In genomic region chr11:108891871-108892380, GRCm38 (mm10) we compare ENCODE assay signal across 9 mouse cellular contexts. TPM values are rescaled to one million over a fixed set of nuclear protein-coding genes. Genes with fewer than 3 reads are reported as not detected.
A peak's percentile ranks its signal among the peaks of the same experiment; 100 is the strongest.
DNase-seq lines count a peak whose midpoint lies in the region; ATAC-seq and TF ChIP-seq lines count a peak whose summit lies in the region.
"Had no signal": no experiment of that assay in that cellular context is flagged by ENCODE, and none has a peak within 500 bp of the region (broad histone marks: within the 10 kb centered on the region; RNA-seq: fewer than 3 reads in every experiment).

No protein-coding gene starts in this region.

- no peaks in the 10 kb centered on the region for H3K4me1 ChIP-seq in liver, embryonic 11.5 days (replicated peaks; ENCODE audit: control insufficient read depth, insufficient read depth, low read length)
- peaks cover 47% of the 10 kb centered on the region for H3K4me1 ChIP-seq in limb, embryonic 14.5 days (ENCODE audit: control insufficient read depth, insufficient read depth, low read length)
- peaks cover 13% of the 10 kb centered on the region; the same call in 1 of the 2 replicates for H3K4me1 ChIP-seq in stomach, embryonic 15.5 days

- no peak for ATAC-seq in liver, embryonic 11.5 days (replicated peaks; ENCODE audit: low FRiP score)
- peak; percentile 51 for ATAC-seq in limb, embryonic 14.5 days (ENCODE audit: low FRiP score, low read depth)
- no peak for ATAC-seq in stomach, embryonic 15.5 days (ENCODE audit: insufficient read depth, low FRiP score, low read depth)

- no peak overlapping the region for H3K27ac ChIP-seq in liver, embryonic 11.5 days (ENCODE audit: low read depth, low read length)
- peak overlapping the region; percentile 94 for H3K27ac ChIP-seq in limb, embryonic 14.5 days (replicated peaks; ENCODE audit: low read depth, low read length)
- peak overlapping the region; percentile 79 for H3K27ac ChIP-seq in stomach, embryonic 15.5 days

- intact Hi-C loops in left cerebral cortex, postnatal 14 days (cut with DNase I), result no loop called here

- peaks cover 26% of the 10 kb centered on the region for H3K27me3 ChIP-seq in liver, embryonic 11.5 days (replicated peaks; ENCODE audit: control insufficient read depth, insufficient read depth, low read length)
- no peaks in the 10 kb centered on the region for H3K27me3 ChIP-seq in limb, embryonic 14.5 days (ENCODE audit: control insufficient read depth, insufficient read depth, low read length)
- no peaks in the 10 kb centered on the region for H3K27me3 ChIP-seq in stomach, embryonic 15.5 days (replicated peaks)

- no peak overlapping the region for H3K9ac ChIP-seq in liver, embryonic 11.5 days (ENCODE audit: low read depth, low read length)
- peak overlapping the region; percentile 40; the same call in 1 of the 2 replicates for H3K9ac ChIP-seq in limb, embryonic 14.5 days (ENCODE audit: low read depth, low read length, severe bottlenecking)
- no peak overlapping the region for H3K9ac ChIP-seq in stomach, embryonic 15.5 days

- DNase-seq in adrenal gland, adult 2 months, result peak; percentile 31
- no peak for DNase-seq in adrenal gland, adult 8-10 months
- DNase-seq in liver, embryonic 11.5 days (ENCODE audit: low spot score), result no peak
- no peak for DNase-seq in liver
- DNase-seq in limb, embryonic 14.5 days (ENCODE audit: low spot score), result peak; percentile 72
- no peak for DNase-seq in left cerebral cortex, postnatal 14 days (ENCODE audit: low spot score in 2 of 2)
- no peak for DNase-seq in urinary bladder, postnatal 14 days (ENCODE audit: low spot score)
- DNase-seq: thymus, postnatal 36 days had no signal

- TF ChIP-seq POLR2A in limb, embryonic 14.5 days (IDR thresholded peaks at IDR 0.05; ENCODE audit: borderline replicate concordance, extremely low read depth, insufficient read depth, insufficient read length), result no peak

- H3K4me2 ChIP-seq in liver, embryonic 11.5 days, result peak overlapping the region; percentile 54
- H3K4me2 ChIP-seq in limb, embryonic 14.5 days (replicated peaks; ENCODE audit: low read depth, low read length, severe bottlenecking), result peak overlapping the region; percentile 65
- peak overlapping the region; percentile 69 for H3K4me2 ChIP-seq in stomach, embryonic 15.5 days

- no peaks in the 10 kb centered on the region for H3K36me3 ChIP-seq in liver, embryonic 11.5 days (ENCODE audit: control insufficient read depth, insufficient read depth, low read length)
- no peaks in the 10 kb centered on the region for H3K36me3 ChIP-seq in limb, embryonic 14.5 days (ENCODE audit: control insufficient read depth, insufficient read depth, low read length)
- no peaks in the 10 kb centered on the region for H3K36me3 ChIP-seq in stomach, embryonic 15.5 days

- H3K9me3 ChIP-seq in liver, embryonic 11.5 days (ENCODE audit: control insufficient read depth, low read length), result no peaks in the 10 kb centered on the region
- no peaks in the 10 kb centered on the region for H3K9me3 ChIP-seq in limb, embryonic 14.5 days (ENCODE audit: control insufficient read depth, low read length)
- H3K9me3 ChIP-seq in stomach, embryonic 15.5 days, result no peaks in the 10 kb centered on the region

- WGBS in liver, embryonic 11.5 days, result 7% methylated on average over 21 of the region's 21 CpGs
- 3% methylated on average over 21 of the region's 21 CpGs for WGBS in limb, embryonic 14.5 days
- WGBS in stomach, embryonic 15.5 days, result 5% methylated on average over 21 of the region's 21 CpGs

- peak overlapping the region; percentile 23 for H3K4me3 ChIP-seq in liver, embryonic 11.5 days (ENCODE audit: low read depth, low read length)
- H3K4me3 ChIP-seq in limb, embryonic 14.5 days (replicated peaks; ENCODE audit: low read length), result peak overlapping the region; percentile 34
- H3K4me3 ChIP-seq in stomach, embryonic 15.5 days (replicated peaks), result peak overlapping the region; percentile 34

RNA-seq across cellular contexts. Expression of gene Axin2, which starts 28.2 kb away (rescaled TPM):
- 10 to 100 TPM; 28.6 to 47.1 TPM for total RNA-seq in adrenal gland, adult 2 months (2021)
- polyA plus RNA-seq in adrenal gland, adult 2 months (2012; rRNA removed), result 25.7 and 31.4 TPM in 2 replicates
- total RNA-seq in adrenal gland, adult 8-10 months (2022), result 10 to 100 TPM; 42.3 to 93.1 (median 66.6) TPM
- 1.7 and 2.3 TPM in 2 replicates for polyA plus RNA-seq in liver, embryonic 11.5 days (2014; fragmentation: Nextera tagmentation; extraction: Ambion mirVana)
- 50.9 and 58.2 TPM in 2 replicates for polyA plus RNA-seq in limb, embryonic 14.5 days (2012; rRNA removed)
- polyA plus RNA-seq in limb, embryonic 14.5 days (2014; fragmentation: Nextera tagmentation; extraction: Ambion mirVana), result 22.6 and 22.7 TPM in 2 replicates
- 3.4 and 3.8 TPM in 2 replicates for polyA plus RNA-seq in stomach, embryonic 15.5 days (2015; fragmentation: Nextera tagmentation; extraction: Ambion mirVana)
- 10 to 100 TPM; 30.4 to 41.8 TPM for total RNA-seq in left cerebral cortex, postnatal 14 days (2021)

Comparison
In these comparisons a context has a peak if more than half of its experiments do, and no peak if none do; other contexts are left out.
1. DNase-seq: peak in adrenal gland, adult 2 months (single experiment) and limb, embryonic 14.5 days (single experiment); none in adrenal gland, adult 8-10 months (single experiment), liver, embryonic 11.5 days (single experiment), liver (single experiment), left cerebral cortex, postnatal 14 days (0 of 2) and urinary bladder, postnatal 14 days (single experiment).
2. Peak in every context shown above with its lines, with median percentiles within 50 percentile points of each other: H3K4me2 ChIP-seq and H3K4me3 ChIP-seq.